Mouse (Mus musculus) gonadal fat pad, adult 2 months (tissue): ENCODE results near the gene Pds5a. TPM values are rescaled to one million over a fixed set of nuclear protein-coding genes. Genes with fewer than 3 reads are reported as not detected.
A peak's percentile ranks its signal among the peaks of the same experiment; 100 is the strongest.
"Not testable (repeated sequence)": the region's sequence is repeated elsewhere in the genome, so short reads cannot be mapped to it uniquely, and the experiment has no call there.

Experiments
- DNase-seq: peaks from one replicate; pipeline ENCODE4 v3.0.0-alpha.2; 2012; ENCODE audit warnings: low read depth
- polyA plus RNA-seq: library from polyadenylated mRNA; depleted of rRNA; stranded (reverse); fragments of >200 nt; gene quantifications from 2 replicates; pipeline ENCODE4 v1.2.3, GENCODE M21; 2012

The Pds5a gene
- polyA plus RNA-seq, 1 experiment = 29.8 TPM

DNA sequence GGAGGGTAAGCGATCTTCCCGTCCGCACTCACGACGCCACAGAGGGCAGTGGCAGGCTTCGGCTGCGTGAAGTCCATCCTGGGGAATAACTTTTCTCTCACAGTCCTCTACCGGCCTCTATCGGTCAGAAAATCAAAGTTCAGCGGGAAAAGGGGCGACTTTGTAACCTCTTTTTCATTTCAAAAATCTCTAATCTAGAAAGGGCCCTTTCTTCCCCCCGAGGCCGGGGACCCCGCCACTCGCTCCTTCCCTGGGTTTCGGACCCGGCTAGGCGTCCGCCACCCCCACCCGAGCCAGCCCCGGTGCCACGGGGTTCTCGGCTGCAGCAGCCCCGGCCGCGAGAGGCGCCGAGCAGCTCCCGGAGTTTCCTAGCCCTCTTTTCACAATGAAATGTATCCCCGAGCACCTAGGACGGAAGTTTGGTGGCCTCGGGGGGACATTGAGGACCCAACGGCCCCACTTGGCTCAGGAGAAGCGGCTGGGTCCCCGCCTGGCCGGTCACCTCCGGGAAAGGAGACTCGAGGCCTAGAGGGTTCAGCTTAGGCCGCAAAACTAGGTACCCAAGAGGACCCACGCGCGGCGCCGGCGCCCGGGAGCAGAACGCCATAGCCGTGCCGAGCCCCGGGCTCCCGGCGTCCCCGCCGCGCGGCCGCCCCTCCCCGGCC is 1.1 kb downstream of the Pds5a start:
- DNase-seq = no peak

DNA sequence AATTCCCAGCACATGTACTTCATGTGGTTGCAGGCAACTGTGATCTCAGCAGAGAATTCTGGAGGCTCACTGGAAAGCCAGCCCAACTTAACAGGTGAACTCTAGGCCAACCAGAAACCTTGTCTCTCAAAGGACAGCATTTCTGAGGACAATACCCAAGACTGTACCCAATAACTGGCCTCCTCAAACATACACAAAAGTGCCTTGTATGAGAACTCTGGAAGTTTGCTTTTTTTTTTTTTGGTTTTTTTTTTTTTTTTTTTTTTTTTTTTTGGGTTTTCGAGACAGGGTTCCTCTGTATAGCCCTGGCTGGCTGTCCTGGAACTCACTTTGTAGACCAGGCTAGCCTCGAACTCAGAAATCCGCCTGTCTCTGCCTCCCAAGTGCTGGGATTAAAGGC is 4.0 kb downstream of the Pds5a start:
- DNase-seq = not testable (repeated sequence)

DNA sequence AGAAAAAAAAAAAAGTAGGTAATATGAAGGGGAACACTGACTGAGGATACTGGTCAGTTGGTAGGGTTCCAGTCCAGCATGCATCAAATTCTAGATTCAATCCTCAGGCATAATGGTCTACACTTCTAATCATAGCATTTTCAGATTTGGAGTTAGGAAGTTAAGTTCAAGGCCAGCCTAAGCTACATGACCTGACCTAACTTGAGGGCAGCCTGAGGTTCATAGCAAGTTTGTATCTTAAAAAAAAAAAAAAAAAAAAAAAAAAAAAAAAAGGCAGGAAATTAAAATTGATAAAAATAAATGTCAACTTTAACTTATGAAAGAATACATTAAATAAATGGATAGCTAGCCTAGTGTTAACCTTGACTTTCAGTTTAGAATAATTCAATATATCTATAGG is 5.1 kb downstream of the Pds5a start:
- DNase-seq = no peak

DNA sequence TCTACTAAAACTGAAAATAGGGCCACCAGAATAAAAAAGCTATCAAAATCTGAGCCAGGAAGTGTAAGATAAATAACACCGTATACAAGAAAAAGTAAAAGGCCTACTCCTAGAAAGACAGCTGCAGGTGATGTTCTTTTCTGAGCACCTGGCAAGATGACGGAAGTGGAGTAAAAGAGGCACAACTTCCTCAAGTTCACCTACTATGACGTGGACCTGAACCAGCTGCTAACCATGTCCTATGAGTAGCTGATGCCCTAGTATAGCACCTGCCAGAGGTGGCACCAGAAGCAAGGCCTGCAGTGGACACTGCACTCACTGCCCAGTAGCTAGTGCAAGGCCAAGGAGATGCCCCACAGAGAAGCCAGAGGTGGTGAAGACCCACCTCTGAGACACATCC is 9.3 kb downstream of the Pds5a start:
- no peak for DNase-seq

DNA sequence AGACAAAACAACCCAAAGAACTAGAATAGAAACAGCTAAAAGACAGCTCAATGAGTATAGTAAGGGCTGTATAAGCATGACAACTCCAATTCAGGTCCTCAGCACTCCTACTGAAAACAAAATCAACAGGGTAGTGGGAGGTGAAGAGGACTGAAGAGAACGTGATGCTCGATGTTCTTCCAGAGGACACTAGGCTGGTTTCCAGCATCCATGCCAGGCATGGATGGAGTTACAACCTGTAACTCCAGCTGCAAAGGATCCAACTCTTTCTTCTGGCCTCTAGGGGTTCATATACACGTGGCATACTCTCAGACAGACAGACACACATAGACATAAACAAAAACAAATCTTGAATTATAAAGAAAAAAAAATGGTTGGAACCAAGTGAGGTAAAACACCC is 11.3 kb downstream of the Pds5a start:
- no peak for DNase-seq

DNA sequence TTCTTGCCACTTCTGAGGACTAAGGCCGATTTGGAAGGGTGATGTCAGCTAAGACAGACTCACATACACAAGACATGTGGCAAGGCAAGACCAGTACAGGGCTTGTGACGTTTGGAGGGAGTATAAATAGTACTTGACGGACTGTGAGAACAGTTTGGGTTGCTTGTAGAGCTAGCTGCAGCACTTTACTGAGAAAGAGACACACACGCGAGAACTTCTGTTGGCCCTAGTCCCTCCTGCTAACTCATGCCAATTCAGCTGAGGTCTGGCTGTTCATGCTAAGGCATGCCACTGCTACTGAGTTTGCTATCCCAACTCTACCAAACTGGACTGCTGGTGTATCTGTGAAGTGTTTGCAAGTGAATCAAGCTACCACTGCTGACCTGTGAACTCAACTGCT is 19.2 kb downstream of the Pds5a start:
- DNase-seq = no peak

DNA sequence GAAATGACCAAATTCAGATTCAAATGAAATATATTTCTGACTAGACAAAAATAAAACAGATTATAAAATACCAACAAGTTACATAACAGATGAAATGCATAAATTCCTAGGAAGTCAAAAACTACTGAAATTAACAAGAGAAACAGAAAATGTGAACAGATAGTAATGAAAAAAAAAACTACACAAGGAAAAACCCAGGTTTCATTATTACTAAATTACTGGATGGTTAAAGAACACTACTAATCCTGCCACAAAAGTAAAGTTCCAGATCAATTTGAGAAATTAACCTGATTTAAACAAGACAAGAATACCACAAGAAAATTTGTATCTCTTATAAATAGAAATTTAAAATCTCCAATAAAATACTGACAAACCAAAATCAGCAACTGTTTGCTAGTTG is 25.9 kb downstream of the Pds5a start:
- DNase-seq = no peak

DNA sequence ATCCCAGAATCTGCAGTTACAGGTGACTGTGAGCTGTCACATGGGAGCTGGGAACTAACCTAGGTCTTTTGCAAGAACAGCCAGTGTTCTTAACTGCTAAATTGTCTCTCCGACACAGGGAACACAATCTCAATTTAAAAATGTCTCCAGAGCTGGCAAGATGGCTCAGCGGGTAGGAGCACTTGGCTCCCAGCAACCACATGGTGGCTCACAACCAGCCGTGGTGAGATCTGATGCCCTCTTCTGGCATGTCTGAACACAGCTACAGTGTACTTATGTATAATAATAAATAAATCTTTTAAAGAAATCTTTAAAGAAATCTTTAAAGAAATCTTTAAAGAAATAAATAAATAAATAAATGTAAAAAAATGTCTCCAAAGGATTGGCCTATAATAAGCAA is 30.4 kb downstream of the Pds5a start:
- no peak for DNase-seq

DNA sequence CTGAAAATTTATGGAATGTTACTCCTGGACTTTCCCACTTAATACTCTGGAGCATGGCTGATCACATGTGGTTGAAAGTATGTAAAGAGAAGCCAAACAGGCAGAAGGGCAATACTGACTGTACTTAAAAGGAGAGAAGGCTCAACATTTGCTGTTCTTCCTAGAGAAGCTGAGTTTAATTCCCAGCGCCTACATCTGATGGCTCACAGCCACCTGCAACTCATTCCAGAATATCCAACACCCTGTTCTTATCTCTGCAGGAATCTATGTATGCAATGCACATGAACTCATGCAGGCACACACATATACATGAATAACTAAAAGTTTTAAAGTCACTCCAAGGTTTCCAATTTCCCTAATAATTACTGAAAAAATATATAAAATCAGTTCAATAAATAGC is 32.7 kb downstream of the Pds5a start:
- peak; percentile 47 for DNase-seq

DNA sequence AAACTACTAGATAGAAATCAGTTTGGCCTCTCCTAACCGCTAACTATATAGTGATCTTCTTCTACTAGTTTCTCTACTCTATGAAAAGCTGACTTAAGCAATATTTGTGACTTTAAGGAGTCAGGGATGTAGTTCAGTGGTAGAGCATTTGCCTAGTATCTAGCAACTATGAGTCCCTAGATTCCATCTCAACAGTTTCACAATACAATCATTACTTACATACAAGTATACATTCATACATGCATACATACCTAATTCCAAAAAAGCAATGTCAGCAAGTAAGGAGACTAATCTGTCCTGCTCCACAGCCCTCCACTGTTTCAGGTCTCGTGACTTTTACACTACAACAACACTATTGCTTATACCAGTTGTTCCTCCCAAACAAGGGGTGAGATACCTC is 36.1 kb downstream of the Pds5a start:
- no peak for DNase-seq

DNA sequence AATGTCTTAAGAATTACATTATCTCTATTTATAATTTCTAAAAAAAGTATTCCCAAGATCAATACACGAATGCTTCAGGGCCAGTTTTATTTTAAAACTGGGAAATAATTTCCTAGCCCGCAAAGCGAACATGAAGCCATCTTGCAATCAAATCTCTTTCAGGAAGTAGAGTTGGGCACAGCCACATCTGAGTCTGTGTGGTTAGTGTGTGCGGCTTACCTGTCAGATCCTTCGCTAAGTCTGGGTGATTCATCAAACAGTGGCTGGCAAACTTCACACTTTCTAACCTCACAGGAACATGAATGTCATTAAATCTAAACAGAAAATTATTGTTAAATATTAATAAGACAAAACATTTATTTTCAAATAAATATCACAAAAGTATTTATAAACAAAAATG is 44.3 kb downstream of the Pds5a start:
- DNase-seq = no peak

DNA sequence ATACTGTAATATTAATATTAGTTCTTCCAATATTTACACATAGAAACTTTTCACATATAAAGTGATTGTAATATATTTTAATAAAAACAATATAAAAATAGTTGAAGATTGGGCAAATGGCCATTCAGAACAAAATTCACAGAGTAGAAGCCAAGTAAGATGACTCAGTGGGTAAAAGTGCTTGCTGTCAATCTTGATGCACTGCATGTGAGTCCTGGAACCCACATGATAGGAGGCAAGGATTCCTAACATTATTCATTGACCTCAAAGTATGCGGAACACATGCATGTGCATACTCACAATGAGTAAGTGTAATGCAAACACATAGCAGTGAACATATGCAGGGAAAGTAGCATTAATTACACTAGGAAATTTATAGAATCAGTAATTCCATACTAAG is 59.2 kb downstream of the Pds5a start:
- DNase-seq = no peak

DNA sequence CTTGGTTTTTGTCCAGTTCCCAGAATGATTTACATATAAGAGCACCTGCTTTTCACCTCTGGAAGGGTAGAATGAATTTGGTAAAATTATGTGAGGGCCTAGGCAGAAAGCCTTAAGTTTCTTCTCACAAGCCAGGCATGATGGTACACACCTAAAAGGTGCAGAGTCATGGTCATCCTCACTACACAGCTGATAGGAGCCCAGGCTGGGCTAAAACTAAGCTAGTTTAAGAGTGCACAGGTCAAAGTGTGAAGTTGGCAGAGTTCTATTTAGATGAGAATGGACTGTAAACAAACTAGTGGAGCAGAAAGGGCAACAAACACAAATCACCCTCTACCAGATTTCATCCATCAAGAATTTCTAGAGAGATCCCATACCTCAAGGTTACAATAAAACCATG is 73.7 kb downstream of the Pds5a start:
- no peak for DNase-seq

DNA sequence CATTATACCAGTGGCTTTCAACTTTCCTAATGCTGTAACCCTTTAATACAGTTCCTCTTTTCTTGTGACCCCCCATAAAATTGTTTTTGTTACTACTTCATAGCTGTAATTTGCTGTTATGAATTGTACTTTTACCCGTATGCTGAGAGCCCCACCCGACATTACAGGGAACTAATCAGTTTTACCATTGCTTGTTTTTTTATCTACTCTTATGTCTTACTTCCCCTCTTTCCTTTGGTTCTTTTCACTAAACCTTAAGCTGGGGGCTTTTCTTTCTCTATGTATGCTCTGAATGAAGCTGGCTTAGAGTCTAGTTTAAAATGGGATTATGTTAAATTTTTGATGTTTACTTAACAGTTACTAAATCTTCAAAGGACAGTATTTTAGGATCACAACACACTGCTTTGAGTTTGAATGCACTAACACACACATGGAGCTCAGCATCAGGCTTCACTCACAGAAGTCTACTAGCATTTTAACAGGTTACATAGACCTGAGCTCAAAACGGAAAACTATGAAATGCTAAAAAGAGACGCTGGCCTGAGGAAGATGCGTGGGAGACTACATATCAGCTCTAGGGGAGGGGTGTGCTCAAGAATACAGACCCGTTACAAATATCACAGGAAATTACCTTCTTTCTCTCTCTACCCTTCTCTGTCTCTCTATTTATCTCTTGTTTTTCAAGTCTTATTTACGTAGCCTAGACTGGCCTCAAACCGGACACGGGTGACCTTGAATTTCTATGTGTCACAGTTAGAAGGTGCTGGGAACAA is 84.7 kb downstream of the Pds5a start:
- no peak for DNase-seq

DNA sequence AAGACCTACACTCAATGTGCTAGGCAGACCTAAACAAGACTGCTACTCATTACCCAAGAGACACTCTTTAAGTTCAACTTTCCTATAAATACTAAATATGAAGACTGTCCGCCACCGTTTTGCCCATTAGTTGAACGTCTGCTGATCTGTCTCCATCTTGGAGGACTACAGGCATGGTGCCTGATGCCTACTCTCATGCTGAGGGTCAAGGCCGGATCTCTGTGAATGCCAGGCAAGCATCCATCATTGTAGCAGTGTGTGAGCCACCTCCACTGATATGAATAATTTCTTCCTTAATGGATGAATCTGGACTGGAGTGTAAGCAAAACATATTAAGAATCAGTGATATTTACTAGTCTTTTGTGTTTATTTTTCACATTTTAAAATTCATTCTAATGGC is 87.5 kb downstream of the Pds5a start:
- no peak for DNase-seq

DNA sequence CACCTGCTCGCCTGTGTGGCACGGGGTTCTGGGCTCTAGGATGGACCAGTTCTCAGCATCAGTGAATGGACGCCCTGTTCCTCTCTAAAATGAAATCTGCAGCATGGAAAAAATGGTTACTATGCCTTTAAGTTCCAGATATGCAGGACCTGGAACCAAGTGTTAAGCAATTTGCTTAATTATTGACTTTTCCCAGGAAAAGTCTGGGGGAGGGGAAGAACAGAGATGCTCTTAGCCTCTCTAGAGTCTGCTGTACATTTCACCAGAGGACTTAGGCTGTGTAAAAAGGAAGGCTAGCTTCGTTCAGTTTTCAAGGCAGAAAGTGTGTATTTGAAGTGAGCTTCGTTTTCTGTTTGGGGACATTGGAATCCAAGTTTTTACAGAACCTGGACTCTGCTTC is 88.3 kb downstream of the Pds5a start:
- no peak for DNase-seq

DNA sequence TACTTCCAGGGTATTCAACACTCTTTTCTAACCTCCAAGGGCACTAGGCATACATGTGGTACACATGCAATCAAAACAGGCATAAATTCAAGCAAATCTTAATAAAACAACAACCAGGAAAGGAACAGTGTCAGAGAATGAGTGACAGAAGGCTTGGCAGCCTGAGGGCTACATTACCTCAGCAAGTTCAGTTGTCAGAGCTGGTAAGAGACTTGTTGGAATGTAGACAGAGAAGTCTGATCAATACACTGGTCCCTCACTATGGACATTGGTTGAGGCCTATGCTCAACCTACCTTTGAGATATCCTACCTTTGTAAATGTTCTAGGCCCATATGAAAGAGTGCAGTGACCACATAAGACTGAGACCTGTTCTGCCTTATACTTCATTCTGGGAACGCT is 91.3 kb downstream of the Pds5a start:
- DNase-seq = no peak

DNA sequence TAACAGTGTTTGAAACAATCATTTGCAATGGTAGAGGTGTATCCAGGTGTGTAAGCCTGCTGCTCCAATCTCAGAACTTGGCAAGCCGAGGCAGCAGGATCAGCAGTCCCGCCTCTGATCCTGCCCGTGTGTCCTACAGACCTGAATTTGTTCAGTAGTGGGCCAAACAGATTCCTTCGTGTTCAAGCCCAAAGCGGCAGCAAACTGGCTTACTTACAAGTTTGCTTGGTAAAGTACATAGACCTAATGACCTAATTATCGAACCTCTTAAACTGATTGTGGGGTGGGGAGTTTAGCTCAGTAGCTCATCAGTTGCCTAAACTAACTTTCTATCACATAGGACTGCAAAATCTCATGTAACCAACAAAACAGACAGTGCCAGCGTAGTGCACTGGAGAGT is 98.4 kb downstream of the Pds5a start:
- DNase-seq = no peak

DNA sequence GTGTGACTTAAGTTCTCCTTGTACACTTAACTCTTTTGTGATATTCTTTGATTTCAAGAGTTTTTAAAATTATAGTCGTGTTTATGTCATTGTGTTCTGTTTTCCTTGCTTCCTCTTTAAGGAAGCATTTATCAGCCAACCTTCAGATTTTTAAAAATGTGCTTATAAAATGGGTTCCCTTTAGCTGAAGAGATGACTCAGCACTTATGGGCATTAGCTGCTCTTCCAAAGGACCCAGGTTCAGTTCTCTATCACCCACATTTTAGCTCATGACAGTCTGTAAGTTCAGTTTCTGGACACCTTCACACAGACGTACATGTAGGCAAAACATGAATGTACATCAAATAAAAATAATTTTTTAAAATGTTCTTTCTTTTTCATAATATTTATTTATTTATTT is 105.7 kb downstream of the Pds5a start:
- DNase-seq = no peak

DNA sequence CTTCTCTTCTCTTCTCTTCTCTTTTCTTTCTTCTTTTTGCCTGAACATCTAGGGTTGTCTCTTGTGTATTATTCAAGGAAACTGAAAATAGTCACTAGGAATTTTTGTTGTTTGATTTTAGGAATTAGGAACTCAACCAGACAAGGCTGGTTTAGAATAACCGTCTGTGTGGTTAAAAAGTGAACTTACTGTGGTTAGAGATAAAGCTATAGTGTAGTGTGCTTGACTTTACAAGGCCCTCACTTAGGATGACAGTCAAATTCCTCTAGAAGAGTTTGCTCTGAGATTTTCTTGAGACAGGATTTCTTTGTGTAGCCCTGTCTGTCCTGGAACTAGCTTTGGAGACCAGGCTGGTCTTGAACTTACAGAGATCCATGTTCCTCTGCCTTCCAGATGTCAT is 107.9 kb downstream of the Pds5a start:
- DNase-seq = no peak

DNA sequence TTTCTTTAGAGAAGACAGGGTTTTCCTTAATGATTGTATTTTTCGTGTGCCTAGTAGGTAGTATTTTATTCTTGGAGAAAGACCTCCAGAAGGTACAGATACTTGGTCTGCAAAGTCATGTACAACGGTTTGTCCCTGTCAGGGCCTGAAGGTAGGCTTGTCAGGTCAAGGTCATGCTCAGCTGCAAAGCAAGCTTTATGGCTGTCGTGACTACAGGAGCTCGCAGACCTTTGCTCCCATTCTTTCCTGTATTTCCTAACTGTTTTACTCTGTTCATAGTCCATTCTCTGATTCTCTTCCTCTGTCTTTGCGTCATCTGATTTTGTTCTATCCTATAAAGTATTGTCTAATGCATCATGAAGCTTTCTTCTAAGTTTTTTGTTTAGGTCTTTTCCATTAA is 111.8 kb downstream of the Pds5a start:
- DNase-seq = no peak

DNA sequence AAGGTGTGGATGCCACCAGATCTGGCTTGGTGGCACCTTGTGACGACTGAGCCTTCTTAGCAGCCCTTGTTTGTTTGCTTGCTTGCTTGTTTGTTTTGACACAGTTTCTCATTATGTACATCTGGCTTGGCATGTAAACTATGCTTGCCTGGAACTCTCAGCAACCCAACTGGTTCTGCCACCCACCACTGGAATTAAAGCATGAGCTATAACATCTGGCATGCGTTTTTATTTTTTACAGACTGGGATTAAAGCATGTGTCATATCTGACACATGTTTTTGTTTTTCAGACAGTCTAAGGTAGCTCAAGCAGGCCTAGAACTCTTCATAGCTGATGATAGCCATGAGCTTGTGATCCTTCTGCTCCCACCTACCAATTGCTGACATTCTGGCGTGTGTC is 119.5 kb downstream of the Pds5a start:
- DNase-seq = peak; percentile 61

DNA sequence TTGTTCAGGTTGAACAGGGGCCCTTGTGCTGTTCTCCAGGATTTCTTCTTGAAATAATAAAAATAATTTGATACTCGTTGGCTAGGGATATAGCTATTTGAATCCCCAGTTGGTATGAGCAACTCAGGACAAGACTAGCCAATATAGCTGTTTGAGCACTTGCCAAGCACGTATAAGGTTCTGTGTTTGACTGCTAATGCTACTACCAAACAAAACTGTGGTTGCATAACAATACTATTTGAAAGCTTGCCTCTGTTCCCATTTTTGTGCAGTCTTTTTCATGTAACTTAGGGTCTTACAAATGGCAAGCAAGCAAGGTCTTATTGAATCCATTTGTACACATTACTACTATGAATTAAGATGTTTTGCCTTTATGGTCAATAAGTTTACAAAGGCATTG is 122.2 kb downstream of the Pds5a start:
- DNase-seq = no peak

DNA sequence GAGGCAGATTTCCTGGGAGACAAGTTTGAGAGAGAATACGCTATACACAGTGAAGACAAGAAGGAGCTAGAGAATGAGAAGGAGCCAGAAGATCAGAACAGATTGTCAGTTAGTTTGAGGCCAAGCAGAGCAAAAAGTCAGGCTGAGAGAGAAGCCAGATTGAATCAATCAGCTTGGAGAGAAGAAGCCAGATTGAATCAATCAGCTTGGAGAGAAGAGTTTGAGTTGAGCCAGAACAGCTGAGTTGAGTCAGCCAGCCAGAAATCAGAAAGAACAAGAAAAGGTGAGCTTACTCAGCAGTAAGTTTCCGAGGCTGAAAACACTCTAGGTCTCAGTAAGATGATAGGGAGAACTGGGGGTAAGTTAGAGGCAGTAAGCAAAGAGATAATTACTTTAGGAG is 123.2 kb downstream of the Pds5a start:
- no peak for DNase-seq
